Mouse (Mus musculus) ES-E14 (cell line): Measurements from ENCODE around the gene Twsg1.

Source experiments
- HCFC1 ChIP-seq: IDR thresholded peaks from 2 replicates; pipeline ENCODE4 v1.6.1; 2012; ENCODE audit warnings: low read length, inconsistent platforms, borderline replicate concordance; ENCODE audit not compliant: insufficient read depth
- MAFK ChIP-seq: IDR thresholded peaks from 2 replicates; pipeline ENCODE4 v1.6.1; 2014; ENCODE audit warnings: mild to moderate bottlenecking, low read depth, low read length, inconsistent platforms; ENCODE audit not compliant: insufficient read depth

GRCm38 (mm10) chr17:65956993-65957781, 6.2 kb upstream of the Twsg1 start:
- TF ChIP-seq HCFC1, result no peak
- no peak for TF ChIP-seq MAFK
